Mouse (Mus musculus) effector memory CD4-positive, alpha-beta T cell, adult 5 months (primary cell): ENCODE results near the gene Lrch1. TPM values are rescaled to one million over a fixed set of nuclear protein-coding genes. Genes with fewer than 3 reads are reported as not detected.

Source experiments
- polyA plus RNA-seq: library from polyadenylated mRNA; unstranded; fragments of 100-300 nt; shearing (Covaris generic); gene quantifications from one replicate; pipeline ENCODE4 v1.2.1, GENCODE M21; 2017

The Lrch1 gene
- polyA plus RNA-seq = 66.3 TPM

DNA sequence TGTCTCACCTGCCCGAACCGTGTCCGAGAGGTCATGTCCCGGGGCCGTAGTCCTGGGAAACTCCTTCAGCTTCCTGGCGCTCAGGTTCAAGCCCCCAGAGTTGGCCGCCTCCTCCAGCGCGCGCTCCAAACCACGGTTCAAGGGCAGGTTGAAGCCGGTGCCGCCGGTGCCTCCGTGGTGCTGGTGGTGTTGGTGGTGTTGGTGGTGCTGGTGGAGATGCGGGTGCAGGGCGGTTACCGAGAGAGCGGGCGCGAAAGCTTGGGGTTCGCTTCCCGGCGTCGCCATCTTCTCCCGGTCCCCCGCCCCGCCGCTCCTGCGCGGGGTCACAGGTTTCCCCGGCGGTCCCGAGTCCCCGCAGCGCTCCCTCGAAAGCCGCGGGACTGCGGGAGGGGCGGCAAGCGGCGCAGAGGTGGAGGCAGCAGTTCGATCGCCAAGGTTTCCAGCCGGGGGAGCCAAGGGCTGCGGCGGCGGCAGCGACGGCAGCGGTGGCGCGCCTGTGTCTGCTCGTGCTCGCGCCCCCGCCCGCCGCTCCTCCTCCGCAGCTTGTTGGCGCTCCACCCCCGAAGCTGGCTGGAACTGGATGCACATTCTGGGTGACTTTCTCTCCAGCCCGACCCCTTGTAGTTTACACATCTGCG is at the start of gene Lrch1:
Gene Lrch1 (minus strand): TSS at position 501 of the 638 bp plus-strand sequence.

DNA sequence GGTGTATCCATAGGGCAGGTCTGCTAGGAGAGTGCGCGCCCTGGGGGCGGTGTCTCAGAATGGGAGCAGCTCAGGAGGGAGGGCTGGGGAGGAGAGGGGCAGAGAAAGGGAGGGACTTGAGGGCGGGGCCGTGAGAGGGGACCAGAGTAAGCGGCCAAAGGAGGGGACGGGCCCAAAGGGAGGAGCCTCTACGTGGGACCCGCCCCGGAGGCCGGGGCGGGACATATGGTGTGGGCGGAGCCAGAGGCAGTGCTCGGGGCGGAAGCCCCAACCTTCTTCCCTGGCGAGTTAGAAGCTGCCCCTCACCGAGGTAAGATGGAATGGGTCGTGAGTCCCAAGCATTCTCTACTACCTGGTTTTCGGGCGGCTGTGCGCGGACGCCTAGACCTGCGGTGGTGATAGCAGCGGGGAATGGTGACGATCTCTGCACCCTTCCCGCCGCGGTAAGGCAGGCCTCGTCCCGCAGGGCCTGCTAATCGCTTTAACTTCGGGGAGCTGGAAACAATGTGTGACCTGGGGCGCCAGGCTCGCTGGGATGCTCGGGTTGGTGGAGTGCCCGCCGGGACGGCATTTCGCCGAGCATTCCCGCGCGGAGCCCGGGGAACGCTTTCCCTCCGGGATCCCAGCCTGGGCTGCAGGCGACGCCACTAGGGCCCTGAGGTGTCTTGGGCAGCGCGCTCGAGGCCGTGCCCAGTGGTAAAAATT is 215.4 kb downstream of the Lrch1 start, which contains the start of gene Esd:
Gene Esd (plus strand): TSS at position 219 of the 705 bp plus-strand sequence.

Other genes with a start within 250 kb of the Lrch1 start
- 91.0 TPM for gene Esd, start 215.6 kb downstream of the Lrch1 start, polyA plus RNA-seq
- 0.32 TPM for gene Rubcnl, start 68.2 kb upstream of the Lrch1 start, polyA plus RNA-seq
- not detected for gene Lrrc63, start 183.0 kb upstream of the Lrch1 start, polyA plus RNA-seq
- gene Lcp1, start 183.2 kb upstream of the Lrch1 start, polyA plus RNA-seq = 933 TPM